Mouse (Mus musculus) stomach, postnatal 0 days (tissue): ENCODE data around the gene Suv39h1.
"Not testable (repeated sequence)": the region's sequence is repeated elsewhere in the genome, so short reads cannot be mapped to it uniquely, and the experiment has no call there.

Experiments used
- CTCF ChIP-seq: IDR thresholded peaks from 2 replicates; pipeline ENCODE4 v1.5.1; 2016; ENCODE audit warnings: antibody characterized with exemption, low read depth, mild to moderate bottlenecking, moderate library complexity
- EP300 ChIP-seq: optimal IDR thresholded peaks from 2 replicates; pipeline ENCODE3; 2016; ENCODE audit warnings: antibody characterized with exemption

DNA sequence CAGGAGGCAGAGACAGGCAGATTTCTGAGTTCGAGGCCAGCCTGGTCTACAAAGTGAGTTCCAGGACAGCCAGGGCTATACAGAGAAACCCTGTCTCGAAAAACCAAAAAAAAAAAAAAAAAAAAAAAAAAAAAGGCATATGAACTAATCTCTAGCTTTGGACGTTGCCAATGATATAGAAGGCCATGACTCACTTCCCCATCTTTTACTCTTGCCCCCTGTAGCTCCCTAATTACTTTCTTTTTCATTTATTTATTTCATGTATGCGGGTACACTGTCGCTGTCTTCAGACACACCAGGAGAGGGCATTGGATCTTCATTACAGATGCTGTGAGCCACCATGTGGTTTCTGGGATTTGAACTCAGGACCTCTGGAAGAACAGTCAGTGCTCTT lies 16.4 kb upstream of the Suv39h1 start:
- TF ChIP-seq CTCF, EP300: not testable (repeated sequence)
